Mouse (Mus musculus) myocyte (in vitro differentiated cells): ENCODE results near the gene Gm11733.

Experiments used
- E2F4 ChIP-seq: IDR thresholded peaks from one replicate; pipeline ENCODE4 v1.6.1; 2011; ENCODE audit warnings: mild to moderate bottlenecking, control low read depth, moderate library complexity; ENCODE audit not compliant: insufficient read depth
- MAX ChIP-seq: IDR thresholded peaks from one replicate; pipeline ENCODE4 v1.6.1; 2011; ENCODE audit warnings: low read depth, mild to moderate bottlenecking, control low read depth
- POLR2A ChIP-seq: IDR thresholded peaks from one replicate; pipeline ENCODE4 v1.6.1; 2011; ENCODE audit warnings: low read depth, mild to moderate bottlenecking, control low read depth, moderate library complexity; ENCODE audit not compliant: insufficient read length
- POLR2AphosphoS2 ChIP-seq: IDR thresholded peaks from one replicate; pipeline ENCODE4 v1.6.1; 2011; ENCODE audit warnings: low read depth, control low read depth; ENCODE audit not compliant: insufficient read length
- REST ChIP-seq: IDR thresholded peaks from one replicate; pipeline ENCODE4 v1.6.1; 2011; ENCODE audit warnings: mild to moderate bottlenecking, control low read depth, moderate library complexity; ENCODE audit not compliant: insufficient read depth, insufficient read length
- TCF12 ChIP-seq: IDR thresholded peaks from one replicate; pipeline ENCODE4 v1.6.1; 2011; ENCODE audit warnings: mild to moderate bottlenecking, control low read depth; ENCODE audit not compliant: poor library complexity, insufficient read depth, severe bottlenecking
- USF1 ChIP-seq: IDR thresholded peaks from one replicate; pipeline ENCODE4 v1.6.1; 2011; ENCODE audit warnings: low read depth, mild to moderate bottlenecking, control low read depth, moderate library complexity

DNA sequence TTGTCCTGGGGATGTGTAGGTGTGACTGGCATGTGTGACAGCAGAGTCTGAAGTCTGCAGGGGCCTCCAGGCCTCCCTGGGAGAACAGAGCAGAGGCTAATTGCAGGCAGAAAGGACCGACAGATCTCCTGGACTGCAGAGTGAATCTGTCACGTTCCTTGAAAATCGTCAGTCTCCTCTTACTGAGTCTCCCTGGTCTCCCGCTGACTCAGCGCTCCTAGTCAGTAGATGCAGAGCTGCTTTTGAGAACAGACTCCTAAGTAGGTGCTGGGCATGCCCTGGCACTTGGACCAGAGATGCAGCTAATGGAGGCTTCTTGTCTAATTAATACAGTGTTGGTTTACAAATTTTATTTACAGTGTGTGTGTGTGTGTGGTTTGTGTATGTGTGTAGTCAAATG is 17.9 kb upstream of the Gm11733 start:
- TF ChIP-seq E2F4 (no peak), POLR2AphosphoS2 (no peak), POLR2A (no peak), TCF12 (no peak), REST (no peak), USF1 (no peak), MAX (no peak)
